Mouse (Mus musculus): ENCODE measurements at regions not wholly inside any gene's neighbourhood (a gene's known extent, or its start where the extent isn't known, plus 50 kb on each side); places are given as distances from the start of the nearest gene placed in this dataset.

DNA sequence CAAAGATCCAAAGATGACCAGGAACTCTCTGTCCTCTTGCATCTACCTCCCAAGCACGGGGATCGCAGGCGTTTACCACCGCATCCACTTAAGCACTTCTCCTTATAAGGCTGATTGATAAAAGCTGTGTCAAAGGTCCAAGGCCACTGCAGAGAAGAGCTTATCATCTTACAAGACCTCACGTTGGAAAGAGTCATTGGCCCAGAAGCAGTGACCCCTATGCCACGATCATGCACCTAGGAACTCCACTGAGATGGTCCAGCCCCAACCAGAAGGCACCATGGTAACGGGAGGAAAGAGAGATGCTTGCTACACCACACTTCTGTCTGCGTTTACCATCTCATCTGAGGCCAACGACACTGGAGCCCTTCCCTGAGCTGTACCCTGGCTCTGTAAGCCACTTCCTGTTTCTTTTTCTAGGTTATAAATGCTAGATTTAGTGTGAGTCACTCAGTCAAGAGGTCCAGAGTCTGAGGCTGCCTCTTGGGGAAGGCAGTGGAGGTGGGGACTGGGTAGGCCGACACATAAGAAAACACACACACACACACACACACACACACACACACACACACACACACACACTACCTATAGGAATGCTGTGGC is 66.4 kb downstream of the Vcpkmt start:
- TF ChIP-seq HCFC1 (IDR thresholded peaks at IDR 0.05; ENCODE audit: borderline replicate concordance, insufficient read depth, low read length): no peak
- no peak for TF ChIP-seq CHD2 (IDR thresholded peaks at IDR 0.05; ENCODE audit: low read depth, low read length)
- no peak for TF ChIP-seq MAFK (IDR thresholded peaks at IDR 0.05; ENCODE audit: insufficient read depth, low read depth, low read length)
- no peak for TF ChIP-seq ZNF384 (IDR thresholded peaks at IDR 0.05; ENCODE audit: low read depth, low read length)
- TF ChIP-seq ZC3H11A (IDR thresholded peaks at IDR 0.05; ENCODE audit: borderline replicate concordance, low read depth, low read length): no peak

Measured in ES-E14 (cell line).